Mouse (Mus musculus) effector memory CD4-positive, alpha-beta T cell, adult 7 months (primary cell): ENCODE measurements around the gene Med12l. TPM values are rescaled to one million over a fixed set of nuclear protein-coding genes. Genes with fewer than 3 reads are reported as not detected.

Source experiments
- polyA plus RNA-seq: library from polyadenylated mRNA; unstranded; fragments of 100-300 nt; shearing (Covaris generic); gene quantifications from one replicate; pipeline ENCODE4 v1.2.1, GENCODE M21; 2017

Med12l gene
- polyA plus RNA-seq, result 3.6 TPM

DNA sequence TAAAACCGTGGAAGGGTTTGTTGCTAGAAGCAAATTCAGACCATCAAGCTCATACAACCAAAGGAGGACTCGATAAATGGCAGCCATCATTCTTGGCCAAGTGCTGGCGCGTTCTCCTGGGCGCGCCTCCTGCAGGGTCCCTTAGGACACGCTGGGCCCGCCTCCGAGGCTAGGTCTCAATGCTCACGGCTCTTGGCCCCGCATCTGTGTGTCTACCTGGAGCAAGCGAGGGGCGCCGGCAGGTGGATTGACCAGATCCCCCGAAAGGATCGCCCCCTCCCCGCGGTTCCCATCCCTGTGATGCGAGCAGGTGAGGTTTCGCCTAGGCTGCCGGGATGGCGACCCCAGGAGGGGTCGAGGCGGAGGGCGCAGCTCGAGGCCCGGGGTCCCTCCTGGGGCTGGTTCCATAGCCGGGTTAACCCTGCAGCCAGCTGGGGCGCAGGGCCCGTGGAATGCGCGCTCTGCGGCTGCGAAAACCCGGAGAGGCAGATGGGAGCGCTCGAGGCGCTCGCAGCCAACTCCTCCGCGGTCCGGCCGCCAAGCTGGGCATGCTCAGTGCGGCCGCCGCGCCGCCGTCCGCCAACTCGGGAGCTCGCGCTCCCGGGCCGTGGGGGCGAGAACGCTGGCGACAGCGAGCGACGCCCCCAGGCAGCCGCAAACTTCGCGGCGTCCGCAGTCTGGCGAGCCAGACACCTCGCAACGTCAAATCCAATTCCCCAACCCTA lies at the start of gene Med12l:
Med12l (plus strand) TSS at position 555 of the 725 bp plus-strand sequence.

DNA sequence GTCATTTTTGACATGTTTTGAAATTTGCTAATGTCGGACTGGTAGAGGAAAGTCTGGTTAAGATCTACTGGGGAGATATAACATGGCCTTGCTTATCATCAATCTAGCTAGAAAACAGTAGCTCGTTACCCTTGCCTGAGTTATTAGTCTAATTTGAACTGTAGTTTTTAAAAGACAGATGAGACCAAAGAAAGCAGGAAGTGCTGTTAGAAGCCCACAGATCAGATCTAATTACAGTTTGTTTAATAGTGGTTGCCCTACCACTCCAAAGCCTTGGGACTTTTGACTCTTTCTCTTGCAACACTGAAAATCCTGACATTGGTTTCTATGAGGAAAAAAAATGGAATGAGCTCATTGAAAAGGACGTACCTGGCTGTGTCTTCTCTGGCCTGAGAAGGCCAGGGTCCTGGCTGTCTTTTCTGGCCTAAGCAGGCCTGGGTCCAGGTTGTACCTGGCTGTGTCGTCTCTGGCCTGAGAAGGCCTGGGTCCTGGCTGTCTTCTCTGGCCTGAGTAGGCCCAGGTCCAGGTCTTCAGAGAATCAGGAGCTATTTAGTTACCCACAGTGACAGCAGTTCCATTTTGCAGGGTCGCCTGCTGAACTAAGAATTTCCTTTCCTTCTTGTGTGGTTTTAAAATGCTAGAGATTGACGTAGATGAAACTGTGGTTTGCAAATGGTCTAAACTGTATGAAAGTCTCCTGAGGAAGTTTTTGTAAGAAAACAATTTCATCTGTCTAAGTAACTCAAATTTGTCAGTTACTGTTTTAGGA lies 95.8 kb downstream of the Med12l start, which contains the start of gene Gpr171:
Gpr171 (minus strand) TSS at position 604 of the 769 bp plus-strand sequence.

DNA sequence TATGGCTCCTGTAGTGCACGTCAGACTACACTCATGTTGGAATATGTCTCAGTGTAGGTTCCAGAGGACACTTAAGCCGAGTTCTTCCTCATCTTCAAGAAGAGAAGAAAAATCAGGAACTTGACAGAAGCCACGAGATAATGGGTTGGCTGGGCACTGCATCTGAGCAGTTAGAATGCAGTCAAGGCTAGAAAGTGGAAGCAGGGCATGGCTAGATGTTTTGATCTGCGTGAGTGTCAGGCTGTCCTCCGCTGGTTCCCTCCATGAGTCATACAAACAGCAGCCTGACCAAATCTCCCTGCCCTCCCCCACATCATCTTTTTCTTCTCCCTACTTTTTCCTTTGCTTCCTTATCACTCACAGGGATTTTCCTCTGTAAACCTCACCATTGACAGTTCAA lies 147.8 kb downstream of the Med12l start, which contains the start of gene P2ry14:
P2ry14 (minus strand) TSS at position 195 of the 400 bp plus-strand sequence.

DNA sequence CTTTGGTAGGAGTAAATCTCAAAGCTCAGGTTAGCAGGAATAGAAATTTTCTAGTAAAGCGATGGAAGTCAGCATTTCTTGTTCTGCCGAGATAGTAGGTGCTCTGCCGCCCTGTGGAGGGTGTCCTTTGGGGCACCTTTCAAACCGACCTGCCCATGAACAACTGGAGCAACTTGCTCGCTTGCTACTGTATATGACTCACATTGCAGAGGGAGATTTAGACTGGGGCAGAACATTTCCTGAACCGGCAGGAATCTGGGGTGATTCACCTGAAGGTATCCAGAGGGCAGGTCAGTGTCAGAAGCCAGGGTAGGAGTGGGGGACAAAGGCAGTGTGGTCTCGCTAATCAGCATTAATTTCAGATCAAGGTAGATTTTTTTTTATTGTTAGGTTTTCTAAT lies 189.3 kb downstream of the Med12l start, which contains the start of gene Gpr87:
Gpr87 (minus strand) TSS at position 167 of the 400 bp plus-strand sequence.

GRCm38 (mm10) chr3:59210727-59211126 lies 205.1 kb downstream of the Med12l start, which contains the start of gene P2ry13:
Gene P2ry13 (minus strand): TSS chr3:59210882.

DNA sequence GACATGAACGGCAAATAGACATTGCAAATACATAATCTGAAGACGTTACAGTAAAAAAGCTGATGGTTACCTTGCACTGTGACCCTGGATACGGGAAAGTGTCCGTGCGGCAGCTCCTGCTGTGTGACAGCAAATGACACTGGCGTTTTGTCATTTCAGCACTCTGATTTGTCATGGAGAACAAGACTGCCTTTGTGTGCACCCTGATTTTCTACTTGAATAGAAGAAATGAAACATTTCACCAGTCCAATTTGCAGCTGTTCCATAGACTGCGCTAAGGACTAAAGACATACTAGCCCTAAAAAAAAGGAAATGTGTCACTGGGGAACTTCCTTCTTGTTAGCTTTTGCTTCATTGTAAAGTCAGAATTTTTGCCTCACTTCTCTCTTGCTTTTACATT lies 257.1 kb downstream of the Med12l start, which contains the start of gene P2ry12:
P2ry12 (minus strand) TSS at position 168 of the 400 bp plus-strand sequence.

DNA sequence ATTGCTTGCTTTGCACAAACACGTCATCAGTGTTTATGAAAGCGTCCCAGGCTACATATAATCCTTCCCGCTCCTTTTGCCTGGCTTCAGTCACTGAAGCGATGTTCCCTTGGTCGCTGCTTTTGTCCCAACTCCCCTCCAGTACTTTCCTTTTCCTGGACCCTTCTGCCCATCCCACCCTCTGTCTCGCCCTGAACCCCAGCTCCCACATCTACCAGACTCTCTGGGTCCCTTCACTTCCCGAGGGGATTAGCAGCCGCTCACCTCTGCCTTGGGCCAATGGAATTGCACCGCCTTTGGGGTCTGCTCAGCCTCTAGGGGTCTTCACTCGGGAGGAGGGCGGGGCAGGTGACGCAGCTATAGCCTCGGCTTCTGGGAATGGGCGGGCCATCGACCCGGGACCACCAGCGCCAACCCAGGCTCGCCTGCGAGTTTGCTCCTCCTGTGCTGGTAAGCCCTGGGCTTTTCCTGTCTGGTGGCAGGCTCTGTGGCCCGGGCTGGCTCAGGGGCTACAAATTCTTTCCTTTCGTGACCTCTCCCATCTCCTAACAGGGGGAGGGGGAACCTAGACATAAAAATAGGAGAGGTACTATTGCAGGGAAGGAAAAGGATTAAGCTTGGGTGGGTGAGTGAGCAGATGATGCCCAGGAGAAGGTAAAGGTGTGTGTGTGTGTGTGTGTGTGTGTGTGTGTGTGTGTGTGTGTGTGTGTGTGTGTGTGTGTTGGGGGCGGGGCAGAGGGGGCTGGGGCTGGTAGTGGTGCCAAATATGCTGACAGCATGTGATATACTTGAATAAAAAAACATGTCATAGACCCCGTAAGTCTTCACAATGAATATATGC lies 338.7 kb downstream of the Med12l start, which contains the start of gene Igsf10:
Igsf10 (minus strand) TSS at position 330 of the 841 bp plus-strand sequence.

Other genes with a start within 250 kb of the Med12l start
- not detected for gene Mindy4b-ps, start 183.5 kb upstream of the Med12l start, polyA plus RNA-seq
- gene Clrn1, start 120.5 kb upstream of the Med12l start, polyA plus RNA-seq, result not detected
- 103 TPM for gene Gpr171, start 96.0 kb downstream of the Med12l start, polyA plus RNA-seq
- 2.9 TPM for gene P2ry14, start 147.8 kb downstream of the Med12l start, polyA plus RNA-seq
- 0.76 TPM for gene Gpr87, start 189.3 kb downstream of the Med12l start, polyA plus RNA-seq
- gene P2ry13, start 205.1 kb downstream of the Med12l start, polyA plus RNA-seq, result 0.20 TPM